Mouse (Mus musculus): Measurements from ENCODE around the gene Paqr6.

The Paqr6 gene

DNA sequence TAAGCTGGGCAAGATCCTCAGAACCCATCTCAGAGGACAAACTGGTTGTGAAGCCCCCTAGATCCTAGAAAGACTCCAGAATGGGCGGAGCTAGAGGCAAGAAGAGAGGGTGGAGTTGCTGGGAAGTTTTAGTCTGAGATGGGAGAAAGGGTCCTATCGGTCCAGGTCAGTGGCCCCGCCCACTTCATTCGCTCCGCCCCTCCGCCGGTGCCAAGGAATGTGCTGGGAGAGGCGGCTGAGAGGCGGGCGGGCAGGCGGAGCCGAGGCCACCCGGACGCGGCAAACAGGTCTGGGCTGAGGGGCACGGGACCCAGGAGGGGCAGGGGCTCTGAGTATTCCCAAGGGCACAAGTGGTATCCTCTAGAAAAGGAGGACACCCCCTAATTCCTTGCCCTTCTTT lies at the start of gene Paqr6:
Gene Paqr6 (plus strand): TSS at position 248 of the 400 bp plus-strand sequence.
- peak; percentile 90 for DNase-seq

GRCm38 (mm10) chr3:88324951-88325405 lies 39.4 kb upstream of the Paqr6 start, which contains the start of gene Glmp:
Gene Glmp, plus strand, starts transcription at chr3:88325023.
- peak; percentile 78 for DNase-seq

DNA sequence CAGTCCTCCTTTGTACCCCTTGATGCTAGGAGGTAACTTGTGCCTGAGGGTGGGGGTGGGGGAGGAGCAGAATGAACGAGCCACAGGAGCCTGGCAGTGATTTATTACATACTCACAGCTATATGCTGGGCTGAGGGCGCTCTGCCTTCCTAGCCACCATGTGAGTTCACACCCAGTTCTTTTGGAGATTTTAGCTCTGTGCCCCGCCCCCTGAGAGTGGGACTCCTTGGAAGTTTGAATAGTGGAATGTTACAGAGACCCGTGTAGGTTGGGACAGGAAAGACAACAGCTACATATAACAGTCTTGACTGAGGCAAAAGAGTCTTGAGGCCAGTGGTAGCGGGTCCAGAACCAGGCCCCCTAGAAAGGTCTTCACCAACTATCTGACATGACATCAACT lies 35.4 kb upstream of the Paqr6 start:
- DNase-seq, result no peak

GRCm38 (mm10) chr3:88331282-88331681 lies 33.1 kb upstream of the Paqr6 start:
- peak; percentile 60 for DNase-seq

DNA sequence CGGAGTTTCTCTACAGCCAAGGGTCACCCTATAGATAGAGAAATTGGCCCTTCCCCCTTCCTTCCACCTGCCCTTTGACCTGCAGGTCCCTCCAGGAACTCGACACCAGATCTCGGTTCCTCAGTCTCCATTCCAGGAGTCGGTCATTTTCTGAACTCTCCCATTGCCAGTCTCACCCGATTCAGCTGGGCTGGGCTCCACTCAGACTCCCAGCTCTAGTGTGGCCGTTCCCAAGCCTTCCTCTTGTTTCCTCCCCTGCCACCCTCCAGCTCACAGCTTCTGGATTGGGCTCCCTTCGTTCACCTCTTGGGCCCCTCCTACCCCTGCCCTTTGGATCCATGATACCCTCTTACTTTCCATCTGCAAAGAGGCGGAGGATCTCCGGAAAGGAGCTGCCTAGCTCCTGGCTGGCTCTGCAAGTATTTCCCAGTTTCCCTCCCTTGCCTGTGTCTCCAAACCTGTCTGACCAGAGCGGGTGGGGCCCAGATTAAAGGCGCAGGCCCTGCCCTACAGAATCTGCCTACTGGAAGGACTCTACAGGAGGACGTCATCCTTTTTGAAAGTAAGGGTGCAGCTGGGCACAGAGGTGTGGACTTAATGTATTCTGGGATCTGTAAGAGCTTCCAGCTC lies 30.2 kb upstream of the Paqr6 start:
- DNase-seq, result peak; percentile 44

DNA sequence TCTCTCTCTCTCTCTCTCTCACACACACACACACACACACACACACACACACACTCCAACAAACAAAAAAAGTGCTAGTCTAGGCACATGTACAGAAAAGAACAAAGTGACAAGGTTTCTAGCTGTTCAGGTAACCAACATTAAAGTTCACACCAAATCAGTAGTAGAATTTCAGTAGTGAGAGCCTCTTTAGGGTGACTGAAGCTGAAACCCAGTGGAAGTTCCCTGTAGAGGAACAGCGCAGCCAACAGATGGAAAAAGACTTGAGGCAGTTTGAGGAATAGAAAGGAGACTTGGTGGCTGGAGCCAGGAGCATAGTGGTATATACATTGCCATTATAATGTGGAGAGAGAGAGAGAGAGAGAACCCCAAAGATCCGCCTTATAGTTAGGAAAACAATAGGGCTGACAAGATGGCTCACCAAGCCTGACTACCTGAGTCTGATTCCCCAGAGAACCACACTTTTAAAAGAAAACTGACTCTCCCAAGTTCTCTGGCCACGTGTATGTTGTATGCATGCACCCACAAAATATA lies 29.4 kb upstream of the Paqr6 start:
- no peak for DNase-seq

DNA sequence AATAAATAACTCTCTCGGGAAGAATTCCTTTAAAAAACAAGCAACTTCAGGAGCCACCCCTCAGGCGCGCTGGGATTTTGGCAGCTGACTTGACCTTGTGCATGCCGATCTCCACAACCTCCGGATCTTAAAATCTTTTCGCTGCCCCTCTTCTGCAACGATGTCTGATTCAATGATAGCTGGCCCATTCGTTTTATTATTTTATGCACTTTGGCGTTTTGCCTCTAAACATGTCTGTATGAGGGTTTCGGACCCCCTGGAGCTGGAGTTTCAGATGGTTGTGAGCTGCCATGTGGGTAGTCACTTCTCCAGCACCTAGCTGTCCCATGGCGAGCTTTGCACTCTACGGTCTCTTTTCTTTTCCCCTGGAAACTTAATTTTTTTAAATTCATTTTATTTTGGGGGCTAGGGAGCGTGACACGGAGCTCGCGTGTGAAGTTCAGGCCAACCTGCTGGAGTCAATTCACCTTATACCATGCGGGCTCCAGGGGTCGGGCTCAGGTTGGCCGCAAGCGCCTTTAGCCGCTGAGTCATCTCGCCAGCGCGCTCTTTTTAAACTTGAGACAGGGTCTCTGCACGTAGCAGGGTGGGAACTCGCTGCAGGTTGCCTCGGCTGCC lies 28.8 kb upstream of the Paqr6 start:
- no peak for DNase-seq

GRCm38 (mm10) chr3:88336058-88337013 lies 28.0 kb upstream of the Paqr6 start, which contains the start of the genes Tmem79 and Smg5:
Gene Tmem79, minus strand, starts transcription at chr3:88336148.
Gene Smg5, plus strand, starts transcription at chr3:88336260.
- peak; percentile 98 for DNase-seq

DNA sequence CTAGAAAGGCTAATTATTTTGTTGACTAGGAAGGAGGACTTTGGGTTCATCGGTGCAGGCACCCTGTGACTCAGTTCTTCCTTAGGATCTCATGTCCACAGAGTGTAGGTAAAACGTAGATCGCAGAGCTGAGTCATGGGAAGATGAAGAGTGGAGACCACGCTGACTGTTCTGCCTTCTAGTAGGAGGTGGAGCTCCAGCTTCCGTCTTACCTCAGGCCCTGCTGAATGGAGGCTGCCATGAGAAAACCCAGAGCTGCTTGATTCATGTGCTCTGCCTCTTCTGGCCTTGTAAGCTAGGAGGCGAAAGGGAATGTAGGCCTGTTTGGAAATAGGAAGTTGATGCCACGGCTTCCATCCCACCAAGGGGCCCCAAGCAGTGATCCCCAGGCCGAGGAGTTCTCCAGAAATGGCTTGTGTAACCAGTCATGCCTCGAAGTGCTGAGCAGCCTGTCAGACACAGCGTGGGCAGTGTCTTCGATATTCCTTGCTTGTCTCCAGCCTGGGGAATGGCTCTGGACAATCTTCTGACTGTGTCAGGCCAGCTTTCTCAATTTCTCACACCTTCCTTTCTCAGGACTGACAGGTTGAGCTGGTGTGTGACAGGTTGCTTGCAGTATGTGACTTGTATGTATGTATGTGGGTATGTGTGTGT lies 26.9 kb upstream of the Paqr6 start:
- no peak for DNase-seq

GRCm38 (mm10) chr3:88338316-88338715 lies 26.1 kb upstream of the Paqr6 start:
- DNase-seq, result no peak

DNA sequence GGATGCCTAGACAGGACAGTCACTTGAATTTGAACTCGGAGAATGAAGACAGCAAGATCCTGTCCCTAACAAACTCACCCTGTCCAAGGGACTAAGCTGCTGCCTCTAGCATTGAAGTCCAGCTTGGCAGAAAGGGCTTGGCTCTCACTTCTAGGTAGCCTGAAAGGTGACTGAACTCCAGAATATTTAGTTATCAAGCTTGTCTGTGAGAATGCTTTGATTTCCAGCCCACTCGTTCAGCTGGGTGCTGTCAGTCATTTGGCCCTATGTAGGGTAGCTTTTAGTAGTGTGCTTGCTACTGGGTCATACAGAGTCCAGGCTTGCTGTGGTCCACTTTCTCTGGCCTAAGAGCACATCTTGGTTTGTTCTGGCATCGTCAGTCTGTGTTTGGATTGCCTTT lies 25.4 kb upstream of the Paqr6 start:
- no peak for DNase-seq

- DNase-seq, result no peak
Measured at GRCm38 (mm10) chr3:88350732-88351131, 13.7 kb upstream of the Paqr6 start.

DNA sequence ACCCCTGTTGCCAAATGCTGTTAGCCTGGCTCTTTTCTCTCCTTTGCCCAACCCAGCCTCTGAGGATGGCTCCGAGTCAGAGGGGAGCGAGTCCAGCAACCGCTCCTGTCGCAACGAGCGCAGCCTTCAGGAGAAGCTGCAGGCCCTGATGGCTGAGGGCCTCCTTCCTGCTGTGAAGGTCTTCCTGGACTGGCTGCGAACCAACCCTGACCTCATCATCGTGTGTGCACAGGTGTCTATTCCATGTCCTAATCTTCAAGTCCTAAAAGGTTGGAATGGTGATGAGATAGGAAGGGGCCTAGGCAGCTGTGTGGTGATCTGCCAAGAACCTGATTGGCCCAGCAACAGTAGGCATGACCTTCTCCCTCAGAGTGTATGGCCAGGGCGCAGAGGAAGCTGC lies 11.5 kb upstream of the Paqr6 start:
- no peak for DNase-seq

- DNase-seq, result no peak
Measured at GRCm38 (mm10) chr3:88354396-88355165, 9.8 kb upstream of the Paqr6 start.

DNA sequence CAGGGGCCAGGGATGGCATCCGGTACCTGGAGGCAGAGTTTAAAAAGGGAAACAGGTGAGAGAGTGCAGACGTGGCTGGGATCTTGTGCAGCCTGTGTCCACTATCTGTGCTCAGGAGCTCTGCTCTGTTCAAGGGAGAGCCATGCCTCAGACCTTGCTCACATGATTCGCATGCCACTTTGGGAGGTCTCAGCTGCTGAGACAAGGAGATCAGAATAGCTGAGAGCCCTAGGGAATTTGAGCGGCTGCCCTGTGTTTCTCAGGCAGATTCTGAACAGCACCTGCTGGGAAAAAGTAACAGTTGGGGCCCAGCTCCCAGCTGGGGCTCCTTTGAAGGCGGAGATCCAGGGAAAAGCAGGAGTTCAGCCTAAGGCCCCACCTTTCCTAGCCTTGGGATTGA lies 4.8 kb upstream of the Paqr6 start:
- no peak for DNase-seq

DNA sequence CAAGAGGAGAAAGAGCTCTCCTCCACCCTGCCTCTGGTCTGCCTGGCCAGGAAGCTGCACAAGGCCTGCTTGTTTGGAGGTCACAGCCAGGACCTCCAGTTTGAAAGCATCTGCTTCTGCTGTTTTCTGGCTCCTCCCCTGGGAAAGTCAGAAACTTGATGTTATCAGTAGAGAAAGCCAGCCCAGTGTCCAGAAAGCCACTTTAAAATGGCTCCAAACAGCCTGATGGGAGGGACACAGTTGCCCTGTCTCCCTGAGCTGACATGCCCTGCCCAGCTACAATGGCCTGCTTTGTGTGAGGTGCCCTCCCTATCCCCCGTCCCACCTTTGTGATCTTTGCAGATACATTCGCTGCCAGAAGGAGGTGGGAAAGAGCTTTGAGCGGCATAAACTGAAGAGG lies 4.4 kb upstream of the Paqr6 start:
- DNase-seq, result no peak

- no peak for DNase-seq
Measured at GRCm38 (mm10) chr3:88361096-88361495, 3.3 kb upstream of the Paqr6 start.

DNA sequence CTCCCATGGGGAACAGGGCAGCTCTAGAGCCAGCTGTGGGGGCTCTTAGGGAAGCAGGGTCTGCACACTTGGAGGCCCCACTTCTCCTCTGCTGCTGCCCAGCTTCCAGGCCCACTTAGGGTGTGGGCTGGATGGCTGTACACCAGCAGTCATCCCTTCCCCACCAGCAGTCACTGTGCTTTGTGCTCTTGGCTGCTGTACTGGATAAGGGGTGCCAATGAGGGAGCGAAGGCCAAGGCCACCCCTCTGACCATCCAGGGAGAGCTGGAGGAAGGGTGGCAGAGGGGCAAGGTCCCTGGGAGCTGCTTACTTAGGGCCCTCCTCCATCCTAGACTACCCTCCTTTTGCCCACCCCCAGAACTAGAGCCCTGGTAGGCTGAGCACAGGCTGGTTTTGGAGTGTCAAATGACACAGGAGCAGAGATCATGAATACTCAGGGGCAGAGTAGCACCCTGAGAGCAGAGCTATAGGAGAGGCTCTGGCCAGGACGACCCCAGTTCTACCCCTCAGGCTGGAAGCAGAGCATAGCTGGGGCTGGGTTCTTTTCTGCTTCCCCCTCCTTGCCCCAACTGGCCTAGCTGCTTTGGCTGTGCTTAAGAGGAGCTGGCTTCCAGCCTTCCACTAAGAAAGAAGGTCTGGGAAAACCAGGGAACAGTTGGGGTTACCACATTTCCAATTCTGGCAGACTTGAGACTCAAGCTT lies 2.6 kb upstream of the Paqr6 start:
- DNase-seq, result no peak

DNA sequence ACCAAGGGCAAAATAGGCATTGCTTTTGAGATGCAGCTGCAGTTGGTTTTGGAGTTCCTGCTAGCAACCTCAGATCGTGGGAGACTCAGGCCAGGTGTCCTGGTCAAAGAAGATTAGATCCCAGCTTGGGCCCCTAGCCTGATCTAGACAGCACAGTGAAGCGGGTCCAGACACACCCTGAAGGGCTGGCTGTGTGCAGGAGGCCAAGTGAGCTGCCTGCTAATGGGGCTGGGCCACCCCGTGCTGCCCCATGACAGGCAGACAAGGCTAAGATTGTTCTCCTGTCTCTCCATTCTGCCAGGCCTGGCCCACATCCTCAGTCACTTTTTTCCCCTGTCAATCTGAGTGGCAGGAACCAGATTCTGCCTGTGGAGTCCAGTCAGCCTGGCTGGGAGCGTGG lies 684 bp upstream of the Paqr6 start:
- no peak for DNase-seq

DNA sequence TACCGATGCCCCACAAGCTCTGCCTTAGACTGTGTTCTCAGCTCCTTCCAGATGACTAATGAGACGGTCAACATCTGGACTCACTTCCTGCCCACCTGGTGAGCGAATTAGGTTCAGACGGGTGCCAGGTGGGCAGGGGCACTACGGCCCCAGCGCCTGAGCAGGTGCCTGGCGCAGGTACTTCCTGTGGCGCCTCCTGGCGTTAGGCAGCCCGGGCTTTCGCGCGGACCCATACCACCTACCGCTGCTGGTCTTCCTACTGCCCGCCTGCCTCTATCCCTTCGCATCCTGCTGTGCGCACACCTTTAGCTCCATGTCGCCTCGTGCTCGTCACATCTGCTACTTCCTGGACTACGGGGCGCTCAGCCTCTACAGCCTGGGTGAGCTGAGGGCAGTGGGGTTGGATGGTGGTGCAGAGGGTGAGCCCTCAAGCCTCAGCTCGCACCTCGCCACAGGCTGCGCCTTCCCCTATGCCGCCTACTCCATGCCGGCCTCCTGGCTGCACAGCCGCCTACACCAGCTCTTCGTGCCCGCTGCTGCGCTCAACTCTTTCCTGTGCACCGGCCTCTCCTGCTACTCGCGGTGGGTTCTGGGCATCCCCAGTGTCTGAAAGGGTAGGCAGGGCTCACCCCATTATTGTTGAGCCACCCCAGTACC lies 1.4 kb downstream of the Paqr6 start:
- no peak for DNase-seq

Measured in kidney, postnatal 10 days (tissue).